Mouse (Mus musculus): Measurements from ENCODE around the gene Aamp. TPM values are rescaled to one million over a fixed set of nuclear protein-coding genes. Genes with fewer than 3 reads are reported as not detected.

Gene Aamp
- polyA plus RNA-seq, 1 experiment from 2014 or later = 258 TPM

- H3K4me2 ChIP-seq (replicated peaks; ENCODE audit: low read depth, low read length) = peak overlapping the region; percentile 75
- 66% methylated on average over 7 of the region's 7 CpGs for WGBS
- no peaks in the 10 kb centered on the region for H3K36me3 ChIP-seq (ENCODE audit: control insufficient read depth, insufficient read depth, low read length)
- no peak overlapping the region; the same call in 1 of the 2 replicates for H3K27ac ChIP-seq (ENCODE audit: low read depth, low read length)
- peaks cover 34% of the 10 kb centered on the region for H3K4me1 ChIP-seq (ENCODE audit: control insufficient read depth, insufficient read depth, low read length)
- H3K27me3 ChIP-seq (ENCODE audit: control insufficient read depth, insufficient read depth, low read length) = no peaks in the 10 kb centered on the region
- H3K9me3 ChIP-seq (ENCODE audit: control insufficient read depth, low read length) = no peaks in the 10 kb centered on the region
- peak overlapping the region; percentile 28; the same call in 1 of the 2 replicates for H3K9ac ChIP-seq (ENCODE audit: low read depth, low read length)
- no peak for ATAC-seq (ENCODE audit: low FRiP score, low TSS enrichment)
- H3K4me3 ChIP-seq (ENCODE audit: low read length) = peak overlapping the region; percentile 13; the same call in 1 of the 2 replicates
Observed at GRCm38 (mm10) chr1:74239162-74239561, 45.4 kb downstream of the Aamp start.

- H3K27ac ChIP-seq (ENCODE audit: low read depth, low read length) = no peak overlapping the region
- H3K4me3 ChIP-seq (ENCODE audit: low read length) = peak overlapping the region; percentile 87
- no peaks in the 10 kb centered on the region for H3K36me3 ChIP-seq (ENCODE audit: control insufficient read depth, insufficient read depth, low read length)
- no peak for ATAC-seq (ENCODE audit: low FRiP score, low TSS enrichment)
- peak overlapping the region; percentile 92 for H3K9ac ChIP-seq (ENCODE audit: low read depth, low read length)
- 60% methylated on average over 1 of the region's 1 CpGs for WGBS
- H3K4me1 ChIP-seq (ENCODE audit: control insufficient read depth, insufficient read depth, low read length) = peaks cover 34% of the 10 kb centered on the region
- no peaks in the 10 kb centered on the region for H3K27me3 ChIP-seq (ENCODE audit: control insufficient read depth, insufficient read depth, low read length)
- H3K9me3 ChIP-seq (ENCODE audit: control insufficient read depth, low read length) = no peaks in the 10 kb centered on the region
- peak overlapping the region; percentile 75 for H3K4me2 ChIP-seq (replicated peaks; ENCODE audit: low read depth, low read length)
Observed at GRCm38 (mm10) chr1:74238136-74238535, 46.4 kb downstream of the Aamp start.

DNA sequence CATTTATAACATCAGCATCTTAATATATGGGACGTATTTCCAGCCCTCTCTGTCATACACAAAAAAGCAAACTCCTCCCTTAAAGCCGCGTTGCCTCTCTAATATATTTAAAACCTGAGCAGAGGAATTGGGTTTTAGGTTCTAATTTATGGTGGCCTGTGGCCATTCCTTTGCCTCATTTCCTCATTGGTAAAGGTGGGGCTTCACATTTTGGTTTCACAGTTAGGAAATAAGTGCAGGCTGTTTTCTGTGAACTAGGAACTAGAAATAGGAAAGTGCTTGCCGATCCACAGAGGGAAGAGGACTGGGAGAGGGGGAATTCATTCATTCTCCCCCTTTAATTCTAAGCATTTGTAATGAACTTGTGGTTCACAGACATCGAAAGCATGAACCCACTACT, 46.9 kb downstream of the Aamp start:
- Histone ChIP-seq H3K4me2 (replicated peaks; ENCODE audit: low read depth, low read length) (peak overlapping the region; percentile 75), H3K9ac (ENCODE audit: low read depth, low read length) (peak overlapping the region; percentile 92), H3K9me3 (ENCODE audit: control insufficient read depth, low read length) (no peaks in the 10 kb centered on the region), H3K4me3 (ENCODE audit: low read length) (peak overlapping the region; percentile 87), H3K36me3 (ENCODE audit: control insufficient read depth, insufficient read depth, low read length) (no peaks in the 10 kb centered on the region), H3K27me3 (ENCODE audit: control insufficient read depth, insufficient read depth, low read length) (no peaks in the 10 kb centered on the region), H3K4me1 (ENCODE audit: control insufficient read depth, insufficient read depth, low read length) (peaks cover 34% of the 10 kb centered on the region), H3K27ac (ENCODE audit: low read depth, low read length) (no peak overlapping the region)
- no peak for ATAC-seq (ENCODE audit: low FRiP score, low TSS enrichment)
- 29% methylated on average over 5 of the region's 5 CpGs for WGBS

DNA sequence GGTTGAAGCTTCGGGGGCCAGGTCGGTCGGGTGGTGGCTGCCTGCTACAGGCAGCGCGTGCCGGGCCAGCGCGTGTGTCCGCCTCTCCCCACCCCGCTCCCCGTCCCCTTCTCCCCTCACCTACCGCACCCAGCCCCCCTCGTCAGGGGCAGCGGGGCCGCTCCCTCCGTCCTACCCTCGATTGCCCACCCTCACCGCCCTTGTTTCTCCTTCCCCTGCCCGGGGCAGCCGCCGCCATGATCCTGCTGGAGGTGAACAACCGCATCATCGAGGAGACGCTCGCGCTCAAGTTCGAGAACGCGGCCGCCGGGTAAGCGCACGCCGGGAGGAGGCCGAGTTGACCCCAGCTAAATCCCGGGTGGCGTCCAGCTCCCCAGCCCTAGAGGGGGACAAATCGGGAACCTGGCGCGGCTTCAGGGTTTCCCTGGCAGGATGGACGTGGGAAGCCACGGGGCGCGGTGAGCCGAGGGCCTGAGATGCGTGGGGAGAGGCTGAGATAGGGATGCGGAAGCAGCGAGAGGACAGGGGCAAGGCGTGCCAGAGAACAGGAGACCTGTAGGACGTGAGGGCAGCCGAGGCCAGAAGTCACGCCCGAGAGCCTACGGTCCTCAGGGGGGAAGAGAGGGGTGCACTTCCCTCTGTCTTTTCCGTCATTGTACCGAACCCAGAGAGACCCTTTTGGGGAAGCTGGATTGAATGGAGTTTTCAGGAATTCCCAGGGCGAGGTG, 47.8 kb downstream of the Aamp start:
- ATAC-seq (ENCODE audit: low FRiP score, low TSS enrichment) = peak; percentile 43; the same call in 1 of the 2 replicates

DNA sequence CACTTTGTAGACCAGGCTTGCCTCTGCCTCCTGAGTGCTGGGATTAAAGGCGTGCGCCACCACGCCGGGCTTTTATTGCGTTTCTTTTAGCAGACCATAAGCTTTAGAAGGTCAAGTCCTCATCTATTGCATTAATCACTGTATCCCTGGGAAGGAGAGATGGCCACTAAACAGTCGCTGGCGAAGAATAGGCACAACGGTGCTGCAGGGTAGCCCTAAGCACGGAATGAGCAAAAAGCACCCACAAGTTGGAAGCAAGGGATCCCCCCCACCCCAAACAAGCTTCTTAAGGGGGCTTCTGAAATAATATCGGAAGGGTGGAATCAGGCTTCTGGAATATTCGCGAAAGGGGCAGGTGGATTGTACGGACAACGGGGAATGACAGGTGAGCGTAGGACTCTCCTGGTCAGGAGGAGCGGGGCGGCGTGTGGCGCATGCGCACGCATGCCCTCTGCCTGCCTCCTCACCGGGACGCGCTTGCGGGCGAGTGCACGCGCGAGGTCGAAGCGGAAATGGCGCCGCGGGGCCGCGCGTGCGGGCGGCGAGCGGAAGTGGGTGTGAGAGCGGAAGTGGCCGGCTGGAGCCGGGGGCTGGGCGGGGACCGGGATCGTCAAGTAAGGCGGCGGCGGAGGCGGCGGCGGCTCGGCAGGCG, 48.5 kb downstream of the Aamp start, which contains the start of gene Arpc2:
Arpc2 (plus strand) TSS at position 147 of the 652 bp plus-strand sequence.
- H3K9ac ChIP-seq (ENCODE audit: low read depth, low read length) = peak within 1 kb of the TSS; percentile 92
- H3K4me2 ChIP-seq (replicated peaks; ENCODE audit: low read depth, low read length) = peak within 1 kb of the TSS; percentile 75
- WGBS = under 1% methylated on average over 45 of the region's 55 CpGs
- H3K4me1 ChIP-seq (ENCODE audit: control insufficient read depth, insufficient read depth, low read length) = peaks cover 34% of the 10 kb centered on the region
- H3K36me3 ChIP-seq (ENCODE audit: control insufficient read depth, insufficient read depth, low read length) = no peaks in the 10 kb centered on the region
- peak within 1 kb of the TSS; percentile 87 for H3K4me3 ChIP-seq (ENCODE audit: low read length)
- peak within 1 kb of the TSS; percentile 79 for H3K27ac ChIP-seq (ENCODE audit: low read depth, low read length)
- ATAC-seq (ENCODE audit: low FRiP score, low TSS enrichment) = peak; percentile 94
- no peaks in the 10 kb centered on the region for H3K27me3 ChIP-seq (ENCODE audit: control insufficient read depth, insufficient read depth, low read length)
- no peaks in the 10 kb centered on the region for H3K9me3 ChIP-seq (ENCODE audit: control insufficient read depth, low read length)

More for the DNA sequence above, 47.8 kb downstream of the Aamp start:
- peak overlapping the region; percentile 75 for H3K4me2 ChIP-seq (replicated peaks; ENCODE audit: low read depth, low read length)
- no peaks in the 10 kb centered on the region for H3K36me3 ChIP-seq (ENCODE audit: control insufficient read depth, insufficient read depth, low read length)
- H3K27ac ChIP-seq (ENCODE audit: low read depth, low read length) = peak overlapping the region; percentile 79
- peak overlapping the region; percentile 92 for H3K9ac ChIP-seq (ENCODE audit: low read depth, low read length)
- H3K4me3 ChIP-seq (ENCODE audit: low read length) = peak overlapping the region; percentile 87
- under 1% methylated on average over 55 of the region's 57 CpGs for WGBS
- no peaks in the 10 kb centered on the region for H3K27me3 ChIP-seq (ENCODE audit: control insufficient read depth, insufficient read depth, low read length)
- H3K4me1 ChIP-seq (ENCODE audit: control insufficient read depth, insufficient read depth, low read length) = peaks cover 34% of the 10 kb centered on the region
- no peaks in the 10 kb centered on the region for H3K9me3 ChIP-seq (ENCODE audit: control insufficient read depth, low read length)

GRCm38 (mm10) chr1:74230992-74231391, 53.5 kb downstream of the Aamp start:
- H3K36me3 ChIP-seq (ENCODE audit: control insufficient read depth, insufficient read depth, low read length) = no peaks in the 10 kb centered on the region
- no peaks in the 10 kb centered on the region for H3K4me1 ChIP-seq (ENCODE audit: control insufficient read depth, insufficient read depth, low read length)
- no peak overlapping the region for H3K4me3 ChIP-seq (ENCODE audit: low read length)
- H3K27me3 ChIP-seq (ENCODE audit: control insufficient read depth, insufficient read depth, low read length) = no peaks in the 10 kb centered on the region
- 60% methylated on average over 1 of the region's 1 CpGs for WGBS
- ATAC-seq (ENCODE audit: low FRiP score, low TSS enrichment) = no peak
- no peak overlapping the region for H3K4me2 ChIP-seq (replicated peaks; ENCODE audit: low read depth, low read length)
- no peak overlapping the region for H3K27ac ChIP-seq (ENCODE audit: low read depth, low read length)
- H3K9me3 ChIP-seq (ENCODE audit: control insufficient read depth, low read length) = no peaks in the 10 kb centered on the region
- H3K9ac ChIP-seq (ENCODE audit: low read depth, low read length) = no peak overlapping the region

DNA sequence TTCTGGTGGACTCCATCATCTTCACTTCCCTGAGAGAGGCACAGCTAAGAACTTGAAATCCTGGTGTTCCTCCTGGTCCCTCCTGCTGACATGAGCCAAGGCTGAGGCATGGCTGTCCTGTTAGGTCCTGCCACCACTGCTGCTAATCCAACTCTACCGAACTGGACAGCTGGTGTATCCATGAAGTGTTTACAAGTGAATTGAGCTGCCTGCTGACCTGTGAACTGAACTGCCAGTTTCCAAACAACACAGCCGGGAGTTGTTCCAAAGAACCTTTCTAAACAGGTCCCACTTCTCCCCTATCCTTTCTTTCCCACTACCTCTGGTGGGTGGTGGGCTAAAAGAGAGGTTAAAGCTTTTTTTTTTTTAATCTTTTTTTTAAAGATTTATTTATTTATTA, 54.6 kb downstream of the Aamp start:
- Histone ChIP-seq H3K36me3 (ENCODE audit: control insufficient read depth, insufficient read depth, low read length) (no peaks in the 10 kb centered on the region), H3K27ac (ENCODE audit: low read depth, low read length) (no peak overlapping the region), H3K9me3 (ENCODE audit: control insufficient read depth, low read length) (no peaks in the 10 kb centered on the region), H3K4me1 (ENCODE audit: control insufficient read depth, insufficient read depth, low read length) (no peaks in the 10 kb centered on the region), H3K27me3 (ENCODE audit: control insufficient read depth, insufficient read depth, low read length) (no peaks in the 10 kb centered on the region), H3K4me3 (ENCODE audit: low read length) (no peak overlapping the region), H3K9ac (ENCODE audit: low read depth, low read length) (no peak overlapping the region), H3K4me2 (replicated peaks; ENCODE audit: low read depth, low read length) (no peak overlapping the region)
- ATAC-seq (ENCODE audit: low FRiP score, low TSS enrichment) = no peak
- WGBS = 62% methylated on average over 2 of the region's 2 CpGs
